Mouse (Mus musculus) stomach, postnatal 0 days (tissue): ENCODE measurements at regions not wholly inside any gene's neighbourhood (a gene's known extent, or its start where the extent isn't known, plus 50 kb on each side); places are given as distances from the start of the nearest gene placed in this dataset.

ENCODE experiments used
- CTCF ChIP-seq: IDR thresholded peaks from 2 replicates; pipeline ENCODE4 v1.5.1; 2016; ENCODE audit warnings: antibody characterized with exemption, low read depth, mild to moderate bottlenecking, moderate library complexity
- EP300 ChIP-seq: optimal IDR thresholded peaks from 2 replicates; pipeline ENCODE3; 2016; ENCODE audit warnings: antibody characterized with exemption

DNA sequence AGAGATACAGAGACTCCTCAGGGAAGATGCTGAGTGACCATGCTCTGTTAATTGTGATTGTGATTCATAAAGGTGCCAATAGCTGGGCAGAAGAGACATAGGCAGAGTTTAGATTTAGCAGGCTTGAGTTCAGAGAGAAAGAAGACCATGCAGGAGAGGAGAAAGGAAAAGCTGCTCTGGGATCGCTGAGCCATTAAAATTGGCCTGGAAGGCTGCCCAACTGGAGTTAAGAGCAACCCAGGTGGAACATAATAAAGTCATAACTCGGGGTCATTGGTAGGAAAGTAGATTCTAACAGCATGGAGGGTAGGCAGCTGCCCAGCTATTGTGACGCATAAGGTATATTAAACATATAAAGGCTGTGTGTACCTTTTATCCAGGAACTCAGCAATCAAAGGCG lies 1183.9 kb downstream of the Agbl1 start:
- TF ChIP-seq CTCF (no peak), EP300 (no peak)
